Mouse (Mus musculus) lung, adult 18-20 months (tissue): Measurements from ENCODE around the gene Akr1b8.

Experiments used
- DNase-seq, 2 experiments: peaks; one replicate each; pipeline ENCODE4 v3.0.0; 2022; ENCODE audit warnings: mixed read lengths in 2 of 2

Akr1b8 gene

DNA sequence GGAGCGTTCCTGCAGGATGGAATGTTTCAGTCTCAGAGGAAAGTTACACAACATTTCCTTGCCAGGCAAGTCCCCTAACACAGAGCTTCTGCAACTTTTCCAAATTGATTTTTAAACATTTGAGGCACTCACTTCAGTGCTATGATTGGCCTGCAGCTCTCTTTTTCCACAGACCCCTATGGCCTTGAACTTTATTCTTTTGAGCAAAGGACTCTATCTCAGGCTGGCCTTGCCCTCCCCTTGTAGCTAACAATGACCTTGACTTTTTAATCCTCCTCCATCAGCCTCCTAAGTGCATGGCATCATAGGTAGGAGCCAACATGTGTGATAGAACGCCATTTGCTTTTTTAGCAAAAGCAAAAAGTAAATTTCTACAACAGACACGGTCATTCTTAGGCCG is 52.8 kb downstream of the Akr1b8 start:
- DNase-seq, result no peak

DNA sequence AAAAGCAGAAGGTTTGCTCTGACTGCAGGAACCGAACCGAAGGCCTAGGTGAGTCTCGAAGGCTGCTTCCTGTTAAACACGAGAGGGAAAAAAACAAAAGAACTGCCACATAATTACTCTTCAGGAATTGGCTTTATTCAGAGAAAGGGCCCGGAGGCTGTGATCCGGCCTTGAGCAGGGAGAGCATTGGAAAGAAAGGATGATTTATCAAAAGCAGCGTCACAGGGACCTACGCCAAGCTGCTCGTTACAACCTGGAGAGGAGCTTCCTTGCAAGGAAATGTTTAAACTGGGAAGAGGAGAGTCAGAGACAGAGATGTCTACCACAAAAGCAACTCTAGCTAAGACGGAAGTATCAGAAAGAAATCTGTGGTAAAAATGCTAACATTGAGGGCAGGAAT is 53.5 kb downstream of the Akr1b8 start:
- DNase-seq, result no peak

DNA sequence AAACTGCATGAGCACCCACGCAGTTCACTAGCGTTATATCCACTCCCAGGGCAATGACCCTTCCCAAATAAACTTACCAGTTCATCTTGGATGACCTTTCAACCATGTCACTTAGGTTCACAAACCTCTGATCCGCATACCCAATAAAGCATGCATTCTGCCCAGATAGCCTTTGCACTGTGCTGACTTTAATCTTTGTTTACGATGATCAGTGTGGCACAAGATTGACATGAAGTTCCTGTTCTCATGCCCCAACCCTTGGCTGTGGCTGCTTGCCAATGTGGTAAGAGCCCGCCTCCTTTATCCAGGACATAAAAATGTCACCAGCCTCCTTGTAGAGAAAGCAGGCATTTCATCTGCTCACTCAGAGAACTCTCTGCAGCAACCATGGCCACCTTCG is 58.1 kb downstream of the Akr1b8 start, which contains the start of gene Akr1b7:
Gene Akr1b7 (plus strand): TSS at position 312 of the 400 bp plus-strand sequence.
- DNase-seq, result peak; percentile 15 to 22

DNA sequence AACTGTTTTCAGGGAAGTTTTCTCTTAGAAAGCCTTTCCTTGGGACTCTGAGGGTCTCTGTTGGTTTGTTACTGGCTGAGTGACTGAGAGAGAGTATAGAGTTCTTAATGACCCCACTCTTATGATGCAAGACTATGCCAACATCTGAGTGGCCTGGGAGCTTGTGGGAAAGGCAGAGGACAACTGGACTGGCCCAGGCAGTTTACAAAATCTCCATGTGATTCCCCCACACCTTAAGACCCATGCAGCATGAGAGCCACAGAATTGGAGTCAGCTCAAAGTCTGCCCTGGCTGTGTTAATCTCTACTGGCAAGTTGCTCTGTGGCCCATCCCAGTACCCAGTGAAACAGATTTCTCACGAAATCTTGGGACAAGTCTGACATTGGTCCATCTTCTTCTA is 58.8 kb downstream of the Akr1b8 start:
- DNase-seq, result no peak

DNA sequence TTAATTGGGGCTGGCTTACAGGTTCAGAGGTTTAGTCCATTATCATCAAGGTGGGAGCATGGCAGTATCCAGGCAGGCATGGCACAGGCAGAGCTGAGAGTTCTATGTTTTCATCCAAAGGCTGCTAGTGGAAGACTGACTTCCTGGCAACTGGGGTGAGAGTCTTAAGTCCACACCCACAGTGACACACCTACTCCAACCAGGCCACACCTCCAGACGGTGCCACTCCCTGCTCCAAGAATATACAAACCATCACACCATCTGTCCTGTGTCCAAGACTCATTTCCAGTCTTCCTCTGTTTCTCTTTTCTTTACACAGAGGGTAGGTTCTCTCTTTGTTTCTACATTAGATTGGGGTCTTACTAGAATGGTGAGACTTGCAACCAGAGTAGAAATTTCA is 59.5 kb downstream of the Akr1b8 start:
- peak; percentile 23 to 25 for DNase-seq

DNA sequence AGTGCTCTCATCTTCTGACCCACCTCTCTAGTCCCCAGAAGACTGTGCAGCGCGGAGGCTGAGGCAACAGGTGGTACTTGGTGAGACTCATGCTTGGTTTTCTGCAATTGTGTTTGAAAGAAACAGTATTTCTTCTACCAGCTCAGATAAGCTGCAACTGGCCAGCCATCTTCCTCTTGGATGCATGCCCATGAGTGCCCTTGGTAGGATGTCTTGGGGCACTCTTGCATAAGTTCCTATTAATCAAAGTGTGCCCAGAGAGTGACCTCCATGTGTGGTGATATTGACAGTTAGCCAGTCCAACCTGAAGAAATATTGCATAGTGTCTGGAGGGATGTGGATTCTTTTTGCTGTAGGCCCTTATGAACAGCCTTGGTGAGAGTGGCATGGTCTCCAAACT is 62.6 kb downstream of the Akr1b8 start:
- DNase-seq, result no peak
